Mouse (Mus musculus): Measurements from ENCODE around the gene Cpped1.

Cpped1 gene

GRCm38 (mm10) chr16:11848990-11849658, 60.1 kb downstream of the Cpped1 start:
- in situ Hi-C loops (cut with MboI, MseI): no loop called here

- in situ Hi-C loops (cut with MboI, MseI): no loop called here
These were observed 63.9 kb downstream of the Cpped1 start for GRCm38 (mm10) chr16:11845309-11845708.

DNA sequence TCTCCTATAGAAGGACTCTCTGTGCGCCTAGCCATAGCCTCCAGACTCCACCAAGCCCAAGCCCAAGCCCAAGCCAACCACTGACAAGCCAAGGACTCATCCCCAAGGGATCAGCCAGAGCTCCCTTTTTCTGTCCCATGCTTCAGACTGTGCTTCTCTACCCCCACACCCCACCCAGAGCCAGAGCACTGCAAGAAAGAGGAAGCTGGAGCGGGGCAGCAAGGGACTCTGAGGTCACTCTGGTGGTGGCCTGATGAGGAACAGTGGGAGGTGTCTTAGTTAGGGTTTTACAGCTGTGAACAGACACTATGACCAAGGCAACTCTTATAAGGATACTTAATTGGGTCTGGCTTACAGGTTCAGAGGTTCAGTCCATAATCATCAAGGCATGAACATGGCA, 65.8 kb downstream of the Cpped1 start:
- in situ Hi-C loops (cut with MboI, MseI): no loop called here

GRCm38 (mm10) chr16:11833474-11833873, 75.8 kb downstream of the Cpped1 start:
- in situ Hi-C loops (cut with MboI, MseI): no loop called here

- in situ Hi-C loops (cut with MboI, MseI): no loop called here
These were observed 80.4 kb downstream of the Cpped1 start for GRCm38 (mm10) chr16:11828816-11829215.

DNA sequence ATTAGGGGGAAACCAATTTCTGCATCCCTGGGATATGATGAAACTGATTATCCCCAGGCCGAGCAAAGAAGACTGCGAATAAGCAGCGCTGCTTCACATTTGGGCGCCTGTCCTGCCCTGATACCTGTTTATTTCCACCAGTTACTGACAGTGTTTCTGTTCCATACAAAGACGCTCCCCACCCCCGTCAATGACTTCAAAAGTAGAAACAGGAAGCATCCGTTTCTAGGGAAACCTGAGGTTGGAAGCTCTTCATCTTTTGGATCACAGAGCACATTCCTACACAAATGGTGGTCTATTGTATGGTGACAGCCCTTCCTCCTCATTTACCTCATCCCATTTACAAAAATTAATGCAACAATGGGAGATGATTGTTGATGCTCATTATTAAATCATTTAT, 84.4 kb downstream of the Cpped1 start:
- in situ Hi-C loops (cut with MboI, MseI): no loop called here

DNA sequence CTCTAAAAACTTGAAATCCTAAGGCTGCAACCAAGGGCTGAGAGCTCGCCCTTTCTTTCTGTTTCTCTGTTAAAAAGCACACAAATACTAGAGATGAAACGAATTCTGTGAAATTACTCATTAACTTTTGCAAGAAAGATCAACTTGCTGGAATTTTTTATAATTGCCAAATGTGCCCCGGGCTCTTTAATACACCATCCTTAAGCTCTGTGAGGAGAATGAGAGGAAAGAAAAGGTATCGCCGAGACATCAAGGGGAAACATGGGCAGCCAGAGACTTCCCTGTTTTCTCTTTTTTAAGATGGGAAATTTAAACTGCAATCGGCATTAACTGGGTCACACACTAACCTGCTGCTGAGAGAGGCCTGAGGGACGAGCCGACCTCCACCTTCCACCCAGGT, 84.9 kb downstream of the Cpped1 start:
- in situ Hi-C loops (cut with MboI, MseI): no loop called here

GRCm38 (mm10) chr16:11820791-11821190, 88.5 kb downstream of the Cpped1 start:
- in situ Hi-C loops (cut with MboI, MseI): no loop called here

- in situ Hi-C loops (cut with MboI, MseI): no loop called here
These were observed 94.2 kb downstream of the Cpped1 start for GRCm38 (mm10) chr16:11814935-11815650.

GRCm38 (mm10) chr16:11812119-11812518, 97.1 kb downstream of the Cpped1 start:
- in situ Hi-C loops (cut with MboI, MseI): no loop called here

DNA sequence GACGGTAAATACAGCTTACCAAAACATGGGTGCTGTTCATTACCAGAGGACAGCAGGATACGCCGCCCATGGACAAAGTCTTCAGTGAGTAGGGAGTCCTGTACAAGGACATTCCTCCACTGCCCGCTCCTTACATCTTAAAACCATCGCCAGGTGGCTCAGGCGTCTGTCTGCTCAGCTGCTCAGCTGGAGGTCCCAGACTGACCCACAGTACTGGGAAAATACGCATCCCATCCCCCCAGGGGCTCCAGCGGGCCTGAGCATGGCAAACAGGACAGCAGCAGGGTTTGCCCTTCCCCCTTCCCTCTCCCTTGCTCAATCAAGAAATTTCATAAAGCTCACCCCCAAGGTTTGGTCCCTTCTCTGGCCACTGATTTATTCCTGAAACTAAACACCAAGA, 99.6 kb downstream of the Cpped1 start:
- in situ Hi-C loops (cut with MboI, MseI): no loop called here

DNA sequence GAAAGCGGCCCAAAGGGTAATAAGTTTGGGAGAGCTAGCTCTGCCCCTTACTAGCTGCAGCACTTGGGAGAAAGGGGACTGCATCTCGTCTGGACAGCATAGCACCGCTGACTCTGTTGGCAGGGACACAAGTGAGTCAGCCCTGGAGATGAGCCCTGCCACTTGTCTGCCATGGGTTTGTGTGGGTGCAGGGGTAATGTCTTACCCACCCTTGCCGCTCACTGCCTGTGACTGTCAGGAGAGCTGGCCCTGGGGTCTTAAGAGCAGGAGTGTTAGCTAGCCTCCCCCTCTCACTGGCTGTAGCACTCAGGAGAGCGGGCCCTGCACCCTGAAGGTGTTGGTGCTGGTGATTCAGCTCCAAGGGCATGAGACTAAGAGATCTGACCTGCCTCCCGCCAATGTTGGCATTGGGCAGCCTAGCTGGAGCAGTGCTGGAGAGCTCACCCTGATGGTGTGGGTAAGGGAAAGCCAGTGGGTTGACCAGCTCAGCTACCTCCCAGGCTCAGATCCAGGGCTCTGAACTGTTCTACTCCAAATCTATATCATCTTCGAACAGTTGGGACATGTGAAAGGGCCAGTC, 107.2 kb downstream of the Cpped1 start:
- in situ Hi-C loops (cut with MboI, MseI): no loop called here

DNA sequence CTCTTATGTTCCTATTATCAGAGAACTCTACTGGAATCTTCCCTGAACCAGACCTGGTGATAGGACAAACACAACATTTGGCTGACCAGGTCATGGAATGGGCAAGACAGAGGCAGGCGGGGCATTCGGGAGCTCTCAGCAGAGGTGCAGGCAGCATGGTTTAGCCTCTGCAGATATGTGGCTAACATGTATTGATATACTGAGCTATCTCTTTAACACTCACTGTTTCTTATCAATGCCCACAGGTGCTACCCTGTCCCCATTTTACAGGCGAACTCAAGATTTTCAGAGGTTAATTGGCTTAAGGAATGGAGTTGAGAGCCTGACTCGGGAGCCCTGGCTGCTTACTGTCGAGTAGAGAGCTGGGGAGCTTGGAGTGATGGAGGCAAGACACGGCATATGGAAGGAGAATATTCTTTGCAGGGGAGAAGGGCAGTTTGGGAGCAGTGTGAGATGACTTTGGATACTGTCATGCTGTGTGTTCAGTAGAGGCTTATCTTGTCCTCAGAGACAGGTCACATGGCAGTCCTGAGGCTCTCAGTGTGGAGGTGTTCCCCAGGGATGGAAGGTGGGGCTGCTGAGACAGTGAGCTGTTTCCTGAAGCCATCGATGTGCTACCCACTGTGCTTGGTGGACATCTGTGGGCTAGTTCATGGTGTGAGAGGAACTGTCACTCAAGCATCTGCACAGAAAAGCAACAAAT, 113.3 kb downstream of the Cpped1 start:
- in situ Hi-C loops (cut with MboI, MseI): no loop called here

DNA sequence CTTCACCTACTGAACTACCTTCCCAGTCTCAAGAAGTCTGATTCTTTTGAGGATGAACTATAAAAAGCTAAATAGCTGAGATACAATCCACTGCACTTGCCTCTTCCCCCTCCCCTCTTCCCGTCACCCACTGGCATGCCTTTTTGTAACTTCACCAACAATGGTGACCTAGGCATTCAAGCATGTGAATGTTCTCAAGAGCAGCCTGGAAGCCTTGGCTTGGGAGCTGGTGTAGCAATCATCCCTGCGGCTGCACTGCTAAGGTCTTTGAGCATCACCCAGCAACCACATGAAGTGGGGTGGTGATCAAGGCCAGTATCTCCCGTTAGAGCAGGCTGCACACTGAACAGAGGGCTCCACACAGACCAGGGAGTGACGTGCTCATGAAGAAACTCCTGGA, 114.6 kb downstream of the Cpped1 start:
- in situ Hi-C loops (cut with MboI, MseI): no loop called here

- in situ Hi-C loops (cut with MboI, MseI): no loop called here
These were observed 115.9 kb downstream of the Cpped1 start for GRCm38 (mm10) chr16:11793391-11793790.

DNA sequence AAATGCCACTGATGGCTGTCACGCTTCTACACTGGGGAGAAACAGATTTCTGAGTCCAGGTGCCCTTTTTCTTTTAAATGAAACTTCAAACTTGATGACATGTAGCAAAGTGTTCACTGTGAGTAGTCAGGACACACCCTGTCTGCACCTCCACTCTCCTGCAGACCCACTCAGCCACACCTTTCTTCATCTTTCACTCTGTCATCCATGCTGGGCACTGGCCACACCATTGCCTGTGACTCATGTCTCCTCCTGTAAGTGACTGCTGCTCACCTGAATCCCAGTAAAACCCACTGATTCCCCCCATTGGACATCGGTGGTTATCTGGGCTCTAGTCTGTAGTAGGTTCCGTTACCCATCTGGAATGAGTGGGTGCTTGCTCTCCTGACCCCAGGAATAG, 118.8 kb downstream of the Cpped1 start:
- in situ Hi-C loops (cut with MboI, MseI): no loop called here

DNA sequence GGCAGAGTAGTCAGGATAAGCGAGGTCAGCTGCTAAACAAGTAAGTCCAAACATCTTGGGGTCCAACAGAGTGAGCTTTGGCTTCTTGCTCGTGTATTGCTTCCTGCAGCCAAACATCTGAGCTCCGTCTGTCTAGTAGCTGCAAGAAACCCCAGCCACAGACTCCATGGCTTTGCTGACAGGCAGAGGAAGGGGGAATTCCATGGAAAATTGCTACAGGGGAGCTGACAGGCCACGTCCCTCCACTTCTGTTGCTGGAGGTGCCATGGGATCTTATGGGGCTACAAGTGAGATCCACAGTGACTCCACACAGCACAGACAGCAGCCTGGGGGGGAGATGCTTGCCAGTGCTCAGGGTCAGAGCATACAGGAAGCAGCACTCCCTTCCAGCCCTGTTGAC, 123.4 kb downstream of the Cpped1 start:
- in situ Hi-C loops (cut with MboI, MseI): loop anchor here (5.0 kb wide), 1 partner anchor 101 kb away; no protein-coding TSS in a partner anchor

GRCm38 (mm10) chr16:11784354-11784753, 124.9 kb downstream of the Cpped1 start:
- in situ Hi-C loops (cut with MboI, MseI): no loop called here

GRCm38 (mm10) chr16:11783337-11783736, 125.9 kb downstream of the Cpped1 start:
- in situ Hi-C loops (cut with MboI, MseI): no loop called here

DNA sequence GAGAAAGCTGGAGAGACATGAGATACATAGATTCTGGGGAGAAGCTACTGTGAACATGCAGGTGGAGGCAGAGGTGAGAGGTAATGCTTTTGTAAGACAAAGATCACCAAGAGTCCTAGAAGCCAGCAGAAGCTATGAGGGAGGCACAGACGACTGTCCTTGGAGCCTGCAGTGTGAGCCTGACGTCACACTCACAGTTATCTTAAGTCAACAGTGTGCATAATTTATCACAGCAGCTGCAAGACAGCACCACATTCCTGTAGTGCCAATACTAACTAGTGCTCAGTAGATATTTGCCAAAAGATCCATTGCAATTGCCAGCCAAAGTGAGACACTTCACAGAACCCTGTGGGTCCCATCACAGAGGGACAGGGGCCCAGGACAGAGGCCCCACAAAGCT, 127.2 kb downstream of the Cpped1 start:
- in situ Hi-C loops (cut with MboI, MseI): no loop called here

- in situ Hi-C loops (cut with MboI, MseI): no loop called here
These were observed 130.4 kb downstream of the Cpped1 start for GRCm38 (mm10) chr16:11778715-11779460.

DNA sequence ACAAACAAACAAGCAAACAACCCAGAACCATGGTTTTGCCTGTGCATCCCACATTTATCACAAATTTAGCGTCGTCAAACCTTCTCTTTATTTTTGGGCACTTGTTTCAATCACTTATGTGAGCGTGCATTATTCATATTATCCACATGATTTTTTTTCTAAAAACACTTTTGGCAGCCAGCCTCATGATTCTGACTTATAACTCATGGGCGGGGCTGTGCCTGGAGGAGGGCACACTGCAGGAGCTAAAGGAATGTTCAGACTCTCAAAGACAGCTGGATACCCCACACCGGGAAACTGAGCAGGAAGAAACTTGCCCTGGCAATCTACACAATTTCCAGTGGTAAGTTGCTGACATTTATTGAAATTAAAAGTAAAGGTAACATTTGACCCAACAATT, 131.1 kb downstream of the Cpped1 start:
- in situ Hi-C loops (cut with MboI, MseI): no loop called here

Data from T-helper 1 cell (primary cell).